Mouse (Mus musculus) heart, embryonic 11.5 days (tissue): ENCODE measurements at regions not wholly inside any gene's neighbourhood (a gene's known extent, or its start where the extent isn't known, plus 50 kb on each side); places are given as distances from the start of the nearest gene placed in this dataset.

Source experiments
- ATAC-seq: fragments of 200-750 bp; cut with Nextera tagmentation; replicated peaks from 2 replicates; pipeline ENCODE4 v1.8.0; 2017; ENCODE audit warnings: moderate library complexity; ENCODE audit not compliant: insufficient number of reproducible peaks, low FRiP score, low TSS enrichment
- H3K27ac ChIP-seq: fragments of 300-500 bp; sonication (generic); 2 replicates; pipeline ENCODE4 v1.5.1; 2014; ENCODE audit warnings: mild to moderate bottlenecking, low read depth, low read length
- H3K27me3 ChIP-seq: fragments of 300-500 bp; sonication (generic); 2 replicates; pipeline ENCODE4 v1.6.1; 2014; ENCODE audit warnings: mild to moderate bottlenecking, low read length, mixed read lengths; ENCODE audit not compliant: control insufficient read depth, insufficient read depth
- H3K36me3 ChIP-seq: fragments of 300-500 bp; sonication (generic); 2 replicates; pipeline ENCODE4 v1.6.1; 2014; ENCODE audit warnings: mild to moderate bottlenecking, low read length, moderate library complexity, mixed read lengths; ENCODE audit not compliant: control insufficient read depth, insufficient read depth
- H3K4me1 ChIP-seq: fragments of 300-500 bp; sonication (generic); 2 replicates; pipeline ENCODE4 v1.6.1; 2014; ENCODE audit warnings: low read length; ENCODE audit not compliant: control insufficient read depth, insufficient read depth
- H3K4me2 ChIP-seq: fragments of 300-500 bp; sonication (generic); 2 replicates; pipeline ENCODE4 v1.6.1; 2014; ENCODE audit warnings: mild to moderate bottlenecking, moderate library complexity
- H3K4me3 ChIP-seq: fragments of 300-500 bp; sonication (generic); 2 replicates; pipeline ENCODE4 v1.5.1; 2014; ENCODE audit warnings: low read depth, low read length
- H3K9ac ChIP-seq: fragments of 300-500 bp; sonication (generic); 2 replicates; pipeline ENCODE4 v1.6.1; 2014; ENCODE audit warnings: mild to moderate bottlenecking, low read depth, low read length, moderate library complexity
- H3K9me3 ChIP-seq: fragments of 300-500 bp; sonication (generic); replicated peaks from 2 replicates; pipeline ENCODE4 v1.6.1; 2016; ENCODE audit warnings: low read length; ENCODE audit not compliant: control insufficient read depth
- WGBS: fragments of 180-500 bp; shearing (Covaris S2); extraction: QIAGEN DNeasy Blood & Tissue Kit; methylation state at CpG from one replicate; pipeline ENCODE4 v1.1.7; 2014; ENCODE audit not compliant: insufficient replicate concordance; 5-methylcytosine and 5-hydroxymethylcytosine counted together

- no peak overlapping the region for H3K9ac ChIP-seq
- no peak overlapping the region for H3K27ac ChIP-seq
- no peak overlapping the region for H3K4me2 ChIP-seq
- H3K27me3 ChIP-seq, result no peaks in the 10 kb centered on the region
- H3K9me3 ChIP-seq, result no peaks in the 10 kb centered on the region
- ATAC-seq, result no peak
- no peaks in the 10 kb centered on the region for H3K36me3 ChIP-seq
- H3K4me1 ChIP-seq, result no peaks in the 10 kb centered on the region
- 89% methylated on average over 1 of the region's 1 CpGs for WGBS
- H3K4me3 ChIP-seq, result no peak overlapping the region
These were observed 149.3 kb upstream of the Gm9833 start for GRCm38 (mm10) chr3:9938651-9939050.

GRCm38 (mm10) chr3:9942631-9943030, 145.3 kb upstream of the Gm9833 start:
- no peak overlapping the region for H3K4me2 ChIP-seq
- 86% methylated on average over 5 of the region's 5 CpGs for WGBS
- no peaks in the 10 kb centered on the region for H3K9me3 ChIP-seq
- no peak for ATAC-seq
- no peaks in the 10 kb centered on the region for H3K4me1 ChIP-seq
- no peaks in the 10 kb centered on the region for H3K27me3 ChIP-seq
- H3K36me3 ChIP-seq, result no peaks in the 10 kb centered on the region
- H3K27ac ChIP-seq, result no peak overlapping the region
- no peak overlapping the region for H3K4me3 ChIP-seq
- no peak overlapping the region for H3K9ac ChIP-seq

GRCm38 (mm10) chr3:9947357-9948065, 140.4 kb upstream of the Gm9833 start:
- no peak overlapping the region for H3K4me3 ChIP-seq
- H3K4me2 ChIP-seq, result no peak overlapping the region
- ATAC-seq, result 0 out of 2 replicates have a peak, but pooled peaks have one; percentile 52
- no peaks in the 10 kb centered on the region for H3K36me3 ChIP-seq
- 51% methylated on average over 11 of the region's 11 CpGs for WGBS
- no peaks in the 10 kb centered on the region for H3K4me1 ChIP-seq
- no peak overlapping the region for H3K27ac ChIP-seq
- no peaks in the 10 kb centered on the region for H3K9me3 ChIP-seq
- H3K9ac ChIP-seq, result no peak overlapping the region
- H3K27me3 ChIP-seq, result no peaks in the 10 kb centered on the region

GRCm38 (mm10) chr3:9948114-9948513, 139.8 kb upstream of the Gm9833 start:
- ATAC-seq, result 0 out of 2 replicates have a peak, but pooled peaks have one; percentile 26
- Histone ChIP-seq H3K36me3 (no peaks in the 10 kb centered on the region), H3K27me3 (no peaks in the 10 kb centered on the region), H3K4me3 (no peak overlapping the region), H3K9me3 (no peaks in the 10 kb centered on the region), H3K9ac (no peak overlapping the region), H3K27ac (no peak overlapping the region), H3K4me1 (no peaks in the 10 kb centered on the region), H3K4me2 (no peak overlapping the region)
- WGBS, result 63% methylated on average over 7 of the region's 7 CpGs

GRCm38 (mm10) chr3:9957870-9958269, 130.0 kb upstream of the Gm9833 start:
- Histone ChIP-seq H3K4me3 (no peak overlapping the region), H3K36me3 (no peaks in the 10 kb centered on the region), H3K9me3 (no peaks in the 10 kb centered on the region), H3K4me1 (no peaks in the 10 kb centered on the region), H3K27me3 (no peaks in the 10 kb centered on the region), H3K27ac (no peak overlapping the region), H3K4me2 (no peak overlapping the region), H3K9ac (no peak overlapping the region)
- WGBS, result 75% methylated on average over 3 of the region's 3 CpGs
- no peak for ATAC-seq

GRCm38 (mm10) chr3:9959716-9960661, 127.9 kb upstream of the Gm9833 start:
- no peak for ATAC-seq
- Histone ChIP-seq H3K4me2 (no peak overlapping the region), H3K36me3 (no peaks in the 10 kb centered on the region), H3K27ac (no peak overlapping the region), H3K27me3 (no peaks in the 10 kb centered on the region), H3K9ac (no peak overlapping the region), H3K4me3 (no peak overlapping the region), H3K4me1 (no peaks in the 10 kb centered on the region), H3K9me3 (no peaks in the 10 kb centered on the region)
- 89% methylated on average over 37 of the region's 37 CpGs for WGBS

- no peak overlapping the region for H3K4me3 ChIP-seq
- no peak overlapping the region for H3K4me2 ChIP-seq
- WGBS, result 55% methylated on average over 7 of the region's 7 CpGs
- no peaks in the 10 kb centered on the region for H3K4me1 ChIP-seq
- H3K27ac ChIP-seq, result no peak overlapping the region
- no peak for ATAC-seq
- no peak overlapping the region for H3K9ac ChIP-seq
- H3K27me3 ChIP-seq, result no peaks in the 10 kb centered on the region
- no peaks in the 10 kb centered on the region for H3K9me3 ChIP-seq
- H3K36me3 ChIP-seq, result no peaks in the 10 kb centered on the region
These were observed 127.2 kb upstream of the Gm9833 start for GRCm38 (mm10) chr3:9960696-9961095.
